Mouse (Mus musculus) adrenal gland (tissue): Measurements from ENCODE around the gene Stard9.

ENCODE experiments used
- intact Hi-C: fragments of 180-260 bp; cut with DNase I; formaldehyde crosslinking; loops from one replicate; pipeline ENCODE4 v1.15.1; 2025
- long read RNA-seq, 2 experiments: library from polyadenylated mRNA; unstranded; transcript quantifications; one replicate each; pipeline ENCODE4 v2.0.0; 2020; ENCODE audit warnings: borderline replicate concordance in 1 of 2; ENCODE audit not compliant: insufficient replicate concordance in 1 of 2

Gene Stard9
- long read RNA-seq, experiment 1, partial matches to known transcripts: 1 of 4 reads
- long read RNA-seq, experiment 1, other reads (novel, unspliced or antisense): 3 of 4 reads
- long read RNA-seq, experiment 2: 0 reads

GRCm38 (mm10) chr2:120628886-120629735, at the start of gene Stard9:
Gene Stard9, plus strand, starts transcription at chr2:120629121.
- intact Hi-C loops: no loop called here

- intact Hi-C loops: no loop called here
Observed at GRCm38 (mm10) chr2:120589759-120590158, 39.2 kb upstream of the Stard9 start.

GRCm38 (mm10) chr2:120592227-120592626, 36.7 kb upstream of the Stard9 start:
- intact Hi-C loops: no loop called here

GRCm38 (mm10) chr2:120597734-120598133, 31.2 kb upstream of the Stard9 start:
- intact Hi-C loops: no loop called here

- intact Hi-C loops: no loop called here
Observed at GRCm38 (mm10) chr2:120599506-120599905, 29.4 kb upstream of the Stard9 start.

GRCm38 (mm10) chr2:120606021-120606690, 22.8 kb upstream of the Stard9 start:
- intact Hi-C loops: loop anchor here (5.0 kb wide), 3 partner anchors 39 to 124 kb away; partner anchors contain the start of gene Snap23

GRCm38 (mm10) chr2:120608830-120609723, 19.8 kb upstream of the Stard9 start, which contains the start of the genes Haus2 and Lrrc57:
Gene Haus2, plus strand, starts transcription at chr2:120609383.
Gene Lrrc57, minus strand, starts transcription at chr2:120609520.
- intact Hi-C loops: loop anchor here (5.0 kb wide), 3 partner anchors 42 to 127 kb away; partner anchors contain the start of gene Snap23

- intact Hi-C loops: no loop called here
Observed at GRCm38 (mm10) chr2:120616279-120617163, 12.4 kb upstream of the Stard9 start.

- intact Hi-C loops: no loop called here
Observed at GRCm38 (mm10) chr2:120619538-120619937, 9.4 kb upstream of the Stard9 start.

GRCm38 (mm10) chr2:120622920-120623319, 6.0 kb upstream of the Stard9 start:
- intact Hi-C loops: no loop called here

- intact Hi-C loops: no loop called here
Observed at GRCm38 (mm10) chr2:120628076-120628865, 650 bp upstream of the Stard9 start.

- intact Hi-C loops: no loop called here
Observed at GRCm38 (mm10) chr2:120630246-120630645, 1.3 kb downstream of the Stard9 start.

GRCm38 (mm10) chr2:120630655-120631054, 1.7 kb downstream of the Stard9 start:
- intact Hi-C loops: no loop called here

GRCm38 (mm10) chr2:120631521-120631920, 2.6 kb downstream of the Stard9 start:
- intact Hi-C loops: no loop called here

- intact Hi-C loops: loop anchor here (2.0 kb wide), 1 partner anchor 37 kb away; no protein-coding TSS in a partner anchor
Observed at GRCm38 (mm10) chr2:120631957-120632356, 3.0 kb downstream of the Stard9 start.

- intact Hi-C loops: no loop called here
Observed at GRCm38 (mm10) chr2:120640835-120641234, 11.9 kb downstream of the Stard9 start.

- intact Hi-C loops: no loop called here
Observed at GRCm38 (mm10) chr2:120643836-120644235, 14.9 kb downstream of the Stard9 start.

- intact Hi-C loops: no loop called here
Observed at GRCm38 (mm10) chr2:120646777-120647176, 17.9 kb downstream of the Stard9 start.
